Mouse (Mus musculus) liver, postnatal 0 days (tissue): ENCODE results near the gene Mtmr3.

Source experiments
- CTCF ChIP-seq: sonication (generic); IDR thresholded peaks from 2 replicates; pipeline ENCODE4 v1.5.1; 2016; ENCODE audit warnings: antibody characterized with exemption, low read depth
- EP300 ChIP-seq: IDR thresholded peaks from 2 replicates; pipeline ENCODE4 v1.6.1; 2016; ENCODE audit warnings: antibody characterized with exemption, low read depth, mild to moderate bottlenecking

- TF ChIP-seq CTCF (no peak), EP300 (no peak)
Measured at GRCm38 (mm10) chr11:4604441-4604840, 9.8 kb upstream of the Mtmr3 start.
